Mouse (Mus musculus) megakaryocyte, embryonic 14.5 days (primary cell): ENCODE data around the gene Fam43a.

Experiments used
- FLI1 ChIP-seq: IDR thresholded peaks from 2 replicates; pipeline ENCODE4 v1.6.1; 2012; ENCODE audit warnings: low read length, inconsistent platforms, mixed read lengths
- GATA1 ChIP-seq: IDR thresholded peaks from 3 replicates; pipeline ENCODE4 v1.6.1; 2012; ENCODE audit warnings: mixed read lengths, low read length, inconsistent platforms, borderline replicate concordance

- TF ChIP-seq FLI1, result no peak
- no peak for TF ChIP-seq GATA1
Measured at GRCm38 (mm10) chr16:30624640-30625039, 25.1 kb downstream of the Fam43a start.
